Mouse (Mus musculus) megakaryocyte, embryonic 14.5 days (primary cell): ENCODE measurements at regions not wholly inside any gene's neighbourhood (a gene's known extent, or its start where the extent isn't known, plus 50 kb on each side); places are given as distances from the start of the nearest gene placed in this dataset.

Experiments used
- H3K27me3 ChIP-seq: replicated peaks from 2 replicates; pipeline ENCODE3; 2012; ENCODE audit warnings: inconsistent platforms
- H3K36me3 ChIP-seq: replicated peaks from 2 replicates; pipeline ENCODE3; 2012; ENCODE audit warnings: low read length, inconsistent platforms, mixed read lengths
- H3K4me1 ChIP-seq: 2 replicates; pipeline ENCODE4 v1.6.1; 2012; ENCODE audit warnings: inconsistent platforms
- H3K4me3 ChIP-seq: replicated peaks from 2 replicates; pipeline ENCODE3; 2012; ENCODE audit warnings: moderate library complexity, mild to moderate bottlenecking, inconsistent platforms
- H3K9me3 ChIP-seq: 2 replicates; pipeline ENCODE4 v1.6.1; 2012; ENCODE audit warnings: inconsistent platforms
- FLI1 ChIP-seq: IDR thresholded peaks from 2 replicates; pipeline ENCODE4 v1.6.1; 2012; ENCODE audit warnings: low read length, inconsistent platforms, mixed read lengths
- GATA1 ChIP-seq: IDR thresholded peaks from 3 replicates; pipeline ENCODE4 v1.6.1; 2012; ENCODE audit warnings: mixed read lengths, low read length, inconsistent platforms, borderline replicate concordance

GRCm38 (mm10) chr9:113408521-113408920 is 299.5 kb downstream of the Pdcd6ip start:
- peaks cover 13% of the 10 kb centered on the region for H3K9me3 ChIP-seq
- H3K4me1 ChIP-seq: no peaks in the 10 kb centered on the region
- H3K27me3 ChIP-seq: no peaks in the 10 kb centered on the region
- TF ChIP-seq FLI1: no peak
- TF ChIP-seq GATA1: no peak
- H3K4me3 ChIP-seq: no peak overlapping the region
- H3K36me3 ChIP-seq: no peaks in the 10 kb centered on the region

- Histone ChIP-seq H3K27me3 (no peaks in the 10 kb centered on the region), H3K36me3 (no peaks in the 10 kb centered on the region), H3K4me3 (no peak overlapping the region), H3K9me3 (peaks cover 37% of the 10 kb centered on the region), H3K4me1 (no peaks in the 10 kb centered on the region)
- TF ChIP-seq FLI1 (no peak), GATA1 (no peak)
These were observed 313.7 kb downstream of the Pdcd6ip start for GRCm38 (mm10) chr9:113394320-113394719.

GRCm38 (mm10) chr9:113387356-113387755 is 320.7 kb downstream of the Pdcd6ip start:
- peaks cover 53% of the 10 kb centered on the region for H3K9me3 ChIP-seq
- H3K27me3 ChIP-seq: no peaks in the 10 kb centered on the region
- no peaks in the 10 kb centered on the region for H3K4me1 ChIP-seq
- H3K4me3 ChIP-seq: no peak overlapping the region
- no peak for TF ChIP-seq FLI1
- no peaks in the 10 kb centered on the region for H3K36me3 ChIP-seq

GRCm38 (mm10) chr9:113381591-113382110 is 326.4 kb downstream of the Pdcd6ip start:
- no peak overlapping the region for H3K4me3 ChIP-seq
- H3K36me3 ChIP-seq: no peaks in the 10 kb centered on the region
- no peaks in the 10 kb centered on the region for H3K4me1 ChIP-seq
- H3K9me3 ChIP-seq: peaks cover 54% of the 10 kb centered on the region
- TF ChIP-seq FLI1 (no peak), GATA1 (no peak)
- no peaks in the 10 kb centered on the region for H3K27me3 ChIP-seq

GRCm38 (mm10) chr9:113380408-113381129 is 327.5 kb downstream of the Pdcd6ip start:
- Histone ChIP-seq H3K9me3 (peaks cover 53% of the 10 kb centered on the region), H3K27me3 (no peaks in the 10 kb centered on the region), H3K36me3 (no peaks in the 10 kb centered on the region), H3K4me3 (no peak overlapping the region), H3K4me1 (no peaks in the 10 kb centered on the region)
- TF ChIP-seq GATA1 (no peak), FLI1 (no peak)

GRCm38 (mm10) chr9:113378525-113378924 is 329.5 kb downstream of the Pdcd6ip start:
- Histone ChIP-seq H3K36me3 (no peaks in the 10 kb centered on the region), H3K4me1 (no peaks in the 10 kb centered on the region), H3K27me3 (no peaks in the 10 kb centered on the region), H3K4me3 (no peak overlapping the region), H3K9me3 (peaks cover 45% of the 10 kb centered on the region)
- TF ChIP-seq FLI1 (no peak), GATA1 (no peak)

- Histone ChIP-seq H3K9me3 (peaks cover 48% of the 10 kb centered on the region), H3K4me3 (no peak overlapping the region), H3K27me3 (no peaks in the 10 kb centered on the region), H3K36me3 (no peaks in the 10 kb centered on the region), H3K4me1 (no peaks in the 10 kb centered on the region)
- no peak for TF ChIP-seq GATA1
- TF ChIP-seq FLI1: no peak
These were observed 336.2 kb downstream of the Pdcd6ip start for GRCm38 (mm10) chr9:113371718-113372306.

GRCm38 (mm10) chr9:113347942-113348341 is 360.1 kb downstream of the Pdcd6ip start:
- peaks cover 46% of the 10 kb centered on the region for H3K9me3 ChIP-seq
- H3K4me3 ChIP-seq: no peak overlapping the region
- no peaks in the 10 kb centered on the region for H3K36me3 ChIP-seq
- TF ChIP-seq GATA1 (no peak), FLI1 (no peak)
- no peaks in the 10 kb centered on the region for H3K4me1 ChIP-seq
- H3K27me3 ChIP-seq: no peaks in the 10 kb centered on the region

- Histone ChIP-seq H3K4me3 (no peak overlapping the region), H3K4me1 (no peaks in the 10 kb centered on the region), H3K9me3 (peaks cover 59% of the 10 kb centered on the region), H3K27me3 (no peaks in the 10 kb centered on the region), H3K36me3 (no peaks in the 10 kb centered on the region)
- TF ChIP-seq GATA1 (no peak), FLI1 (no peak)
These were observed 361.5 kb downstream of the Pdcd6ip start for GRCm38 (mm10) chr9:113346531-113346930.

- H3K4me1 ChIP-seq: no peaks in the 10 kb centered on the region
- no peak for TF ChIP-seq GATA1
- TF ChIP-seq FLI1: no peak
- peaks cover 69% of the 10 kb centered on the region for H3K9me3 ChIP-seq
These were observed 365.9 kb downstream of the Pdcd6ip start for GRCm38 (mm10) chr9:113342131-113342530.

More at GRCm38 (mm10) chr9:113342131-113342530, 365.9 kb downstream of the Pdcd6ip start:
- Histone ChIP-seq H3K36me3 (no peaks in the 10 kb centered on the region), H3K27me3 (no peaks in the 10 kb centered on the region), H3K4me3 (no peak overlapping the region)
